Mouse (Mus musculus): ENCODE data around the gene Lrp5.
"Not testable (repeated sequence)": the region's sequence is repeated elsewhere in the genome, so short reads cannot be mapped to it uniquely, and the experiment has no call there.

Lrp5 gene

DNA sequence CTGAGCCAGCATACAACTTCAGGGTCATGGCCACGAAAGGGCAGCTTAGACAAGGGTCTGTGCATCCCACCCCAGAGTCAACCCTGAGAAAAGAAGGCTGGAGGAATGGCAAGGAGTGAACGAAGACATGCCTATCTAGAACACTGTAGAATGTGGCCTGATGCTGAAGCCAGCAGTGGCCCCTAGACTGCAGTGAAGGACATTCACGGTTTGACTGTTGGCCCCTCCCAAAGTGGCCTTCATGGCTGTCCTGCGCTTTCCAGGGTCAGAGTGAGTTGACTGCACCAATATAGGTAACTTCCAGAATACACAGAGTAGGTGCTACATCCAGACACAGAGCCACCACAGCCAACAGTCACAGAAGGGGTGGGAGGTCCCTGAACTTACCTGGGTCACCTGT is 28.4 kb downstream of the Lrp5 start:
- DNase-seq (ENCODE audit: extremely low read depth, low read depth, low spot score) = no peak

GRCm38 (mm10) chr19:3657065-3657464 is 29.3 kb downstream of the Lrp5 start:
- DNase-seq (ENCODE audit: extremely low read depth, low read depth, low spot score) = not testable (repeated sequence)

GRCm38 (mm10) chr19:3656144-3656543 is 30.2 kb downstream of the Lrp5 start:
- DNase-seq (ENCODE audit: extremely low read depth, low read depth, low spot score) = no peak

GRCm38 (mm10) chr19:3654940-3655339 is 31.4 kb downstream of the Lrp5 start:
- DNase-seq (ENCODE audit: extremely low read depth, low read depth, low spot score) = no peak

GRCm38 (mm10) chr19:3654058-3654457 is 32.3 kb downstream of the Lrp5 start:
- peak; percentile 93 for DNase-seq (ENCODE audit: extremely low read depth, low read depth, low spot score)

DNA sequence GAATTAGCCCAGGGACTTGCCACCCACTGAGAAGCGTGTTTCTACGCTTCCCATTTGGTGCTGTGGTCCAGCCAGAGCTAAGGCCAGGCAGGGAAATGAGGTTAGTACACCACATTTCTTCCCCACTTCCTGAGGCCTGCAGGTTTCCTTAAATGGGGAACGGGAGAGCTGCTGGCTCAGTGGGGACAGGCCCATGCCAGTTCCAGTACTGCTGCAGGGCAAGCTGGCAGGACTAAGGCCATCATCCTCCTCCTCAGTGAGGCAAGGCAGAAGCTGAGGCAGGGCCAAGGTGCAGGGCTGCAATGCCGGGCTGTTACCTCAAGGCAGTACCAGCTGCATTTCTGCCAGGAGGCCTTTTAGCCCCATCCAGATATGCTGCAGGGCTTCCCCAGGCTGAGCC is 32.9 kb downstream of the Lrp5 start:
- no peak for DNase-seq (ENCODE audit: extremely low read depth, low read depth, low spot score)

GRCm38 (mm10) chr19:3651989-3652388 is 34.4 kb downstream of the Lrp5 start:
- no peak for DNase-seq (ENCODE audit: extremely low read depth, low read depth, low spot score)

DNA sequence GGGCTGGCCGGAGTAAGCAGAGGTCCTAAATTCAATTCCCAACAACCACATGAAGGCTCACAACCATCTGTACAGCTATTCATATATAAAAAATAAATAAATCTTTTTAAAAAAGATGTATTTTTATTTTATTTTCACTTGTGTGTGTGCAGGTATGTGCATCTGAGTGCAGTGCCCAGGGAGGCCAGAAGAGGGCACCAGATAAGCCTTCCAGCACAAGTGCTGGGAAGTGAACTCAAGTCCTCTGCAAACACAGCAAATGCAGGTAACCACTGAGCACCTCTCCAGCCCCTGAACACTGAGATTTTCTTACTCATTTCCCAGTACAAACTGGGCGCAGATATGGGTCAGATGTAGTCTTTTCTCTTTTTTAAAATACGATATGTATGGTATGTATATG is 35.1 kb downstream of the Lrp5 start:
- no peak for DNase-seq (ENCODE audit: extremely low read depth, low read depth, low spot score)

DNA sequence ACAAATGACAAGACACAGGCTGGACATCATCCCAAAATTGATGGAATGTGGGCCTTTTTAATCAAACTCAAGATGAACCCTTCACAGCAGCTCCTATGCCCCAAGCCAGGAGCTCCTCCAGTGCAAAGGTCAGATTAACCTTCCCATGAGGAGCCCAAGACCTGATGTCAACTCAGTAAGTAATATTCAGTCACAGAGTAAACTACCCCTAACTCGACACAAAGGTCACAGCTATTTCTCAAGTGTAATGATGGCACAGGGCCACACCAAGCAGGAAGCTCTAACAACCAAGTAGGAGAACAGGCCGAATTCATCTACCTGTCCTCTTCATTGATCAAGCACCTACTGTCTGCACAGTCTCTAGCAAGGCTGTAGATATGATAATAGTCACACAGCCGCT is 35.9 kb downstream of the Lrp5 start:
- no peak for DNase-seq (ENCODE audit: extremely low read depth, low read depth, low spot score)

DNA sequence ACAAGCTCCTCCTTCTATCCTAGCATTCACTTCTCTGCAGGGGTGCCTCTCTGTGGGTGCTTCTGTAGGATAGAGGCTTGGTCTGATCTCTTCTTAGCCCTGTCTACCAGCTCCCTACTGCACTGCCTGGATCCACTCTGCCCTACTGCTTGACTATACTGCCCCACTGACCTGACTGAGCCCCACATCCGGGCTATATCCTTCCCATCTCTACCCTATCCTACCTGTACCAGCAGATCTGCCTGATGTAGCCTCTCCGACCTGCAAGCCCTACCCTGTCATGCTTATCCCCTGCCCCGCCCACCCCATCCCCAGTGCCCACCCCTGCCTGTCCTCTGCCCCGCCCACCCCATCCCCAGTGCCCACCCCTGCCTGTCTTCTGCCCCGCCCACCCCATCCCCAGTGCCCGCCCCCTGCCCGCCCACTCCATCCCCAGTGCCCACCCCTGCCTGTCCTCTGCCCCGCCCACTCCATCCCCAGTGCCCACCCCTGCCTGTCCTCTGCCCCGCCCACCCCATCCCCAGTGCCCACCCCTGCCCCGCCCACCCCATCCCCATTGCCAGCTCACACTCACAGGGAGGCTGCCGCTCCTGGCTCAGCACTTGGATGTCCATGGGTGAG is 37.4 kb downstream of the Lrp5 start:
- DNase-seq (ENCODE audit: extremely low read depth, low read depth, low spot score) = no peak

GRCm38 (mm10) chr19:3647999-3648398 is 38.4 kb downstream of the Lrp5 start:
- DNase-seq (ENCODE audit: extremely low read depth, low read depth, low spot score) = no peak

DNA sequence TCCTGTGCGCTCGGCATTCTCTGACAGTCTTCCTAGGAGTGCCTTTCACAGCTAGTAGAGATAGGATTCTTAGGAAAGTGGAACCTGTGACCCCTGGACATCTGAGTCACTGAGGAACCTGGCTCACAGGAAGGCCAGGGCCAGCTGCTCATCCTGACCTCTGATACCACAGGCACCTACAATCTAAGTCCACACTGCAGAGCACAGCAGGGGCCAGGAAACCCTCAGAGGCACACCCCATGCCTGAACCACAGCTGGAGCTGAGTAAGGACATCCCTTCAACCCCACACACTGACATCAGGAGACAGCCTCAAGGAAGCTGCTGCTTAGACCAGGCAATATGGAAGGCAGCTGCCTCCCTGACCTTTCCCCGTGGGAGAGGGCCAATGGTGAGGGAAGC is 40.6 kb downstream of the Lrp5 start:
- DNase-seq (ENCODE audit: extremely low read depth, low read depth, low spot score) = no peak

DNA sequence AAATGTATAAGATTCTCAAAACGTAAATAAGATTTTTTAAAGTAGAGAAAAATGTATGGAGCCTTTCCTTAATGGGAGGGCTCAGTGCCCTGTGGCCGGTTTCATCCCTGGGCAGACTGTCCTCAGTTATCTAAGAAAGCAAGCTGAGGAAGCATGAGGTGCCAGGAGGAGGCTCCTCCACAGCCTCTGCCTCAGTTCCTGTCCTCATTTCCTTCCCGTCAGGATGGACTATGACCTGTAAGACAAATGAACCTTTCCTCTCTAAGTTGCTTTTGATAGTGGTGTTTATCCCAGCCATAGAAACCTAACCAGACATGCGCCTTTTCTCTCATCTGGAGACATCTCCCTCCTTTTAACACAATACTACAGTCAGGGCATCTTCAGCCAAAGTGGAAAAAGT is 41.0 kb downstream of the Lrp5 start:
- no peak for DNase-seq (ENCODE audit: extremely low read depth, low read depth, low spot score)

- DNase-seq (ENCODE audit: extremely low read depth, low read depth, low spot score) = no peak
These were observed 46.8 kb downstream of the Lrp5 start for GRCm38 (mm10) chr19:3639561-3639960.

DNA sequence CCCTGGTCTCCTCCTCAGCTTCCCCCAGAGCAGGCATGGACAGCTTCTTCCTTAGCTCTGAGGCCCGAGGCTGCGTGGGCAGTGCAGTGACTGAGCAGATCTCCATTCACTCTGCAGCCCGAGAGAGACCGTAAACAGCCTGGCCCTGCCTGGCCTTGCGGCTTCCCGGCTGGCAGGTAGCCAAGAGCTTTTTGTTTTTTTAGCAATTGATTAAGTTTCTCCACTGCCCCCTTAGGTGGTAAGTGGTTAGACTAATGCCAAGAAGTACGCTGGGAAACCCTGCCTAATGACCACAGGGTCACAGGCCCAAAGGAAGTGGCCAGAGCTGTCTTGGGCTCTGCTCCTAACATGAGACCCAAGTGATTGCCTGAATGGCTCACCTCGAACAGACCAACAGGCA is 47.7 kb downstream of the Lrp5 start:
- DNase-seq (ENCODE audit: extremely low read depth, low read depth, low spot score) = no peak

DNA sequence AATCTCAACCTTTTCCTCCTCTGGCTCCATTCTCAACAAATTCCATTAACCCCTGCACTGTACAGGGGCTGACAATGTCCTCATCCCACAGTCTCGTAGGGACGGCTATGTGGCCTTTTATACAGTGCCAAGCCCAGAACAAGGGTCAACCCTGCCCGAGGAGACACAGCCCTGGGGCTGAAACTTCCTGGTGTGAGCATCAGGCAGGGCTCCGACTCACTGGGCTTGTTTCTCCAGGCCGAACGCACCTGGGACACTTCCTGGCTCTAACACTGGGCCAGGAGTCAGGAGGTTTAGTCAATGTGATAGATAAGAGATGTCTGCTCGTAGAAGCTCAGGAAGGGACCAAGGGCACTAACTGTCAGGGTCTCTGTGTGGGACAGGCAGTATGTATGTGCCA is 54.3 kb downstream of the Lrp5 start:
- no peak for DNase-seq (ENCODE audit: extremely low read depth, low read depth, low spot score)

DNA sequence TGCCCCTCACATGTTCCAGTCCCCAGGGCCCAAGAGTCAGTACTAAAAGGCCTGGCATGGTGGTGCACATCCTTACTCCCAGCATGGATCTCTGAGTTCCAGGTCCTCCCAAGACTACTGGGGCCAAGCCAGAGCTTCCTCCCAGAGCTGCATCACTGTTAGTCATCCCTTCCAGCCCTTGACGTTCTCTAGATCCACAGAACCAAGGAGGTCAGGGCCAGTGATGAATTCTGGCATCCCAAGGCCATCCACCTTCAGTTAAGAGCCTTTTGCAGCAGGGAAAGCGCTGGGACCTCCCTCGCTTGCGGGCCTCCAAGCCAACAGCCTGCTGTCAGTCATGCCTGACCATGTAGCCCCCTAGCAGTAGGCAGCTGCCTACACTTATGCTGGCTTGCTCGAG is 54.9 kb downstream of the Lrp5 start:
- no peak for DNase-seq (ENCODE audit: extremely low read depth, low read depth, low spot score)

GRCm38 (mm10) chr19:3630486-3630885 is 55.9 kb downstream of the Lrp5 start:
- DNase-seq (ENCODE audit: extremely low read depth, low read depth, low spot score) = no peak

GRCm38 (mm10) chr19:3630027-3630426 is 56.3 kb downstream of the Lrp5 start:
- no peak for DNase-seq (ENCODE audit: extremely low read depth, low read depth, low spot score)

- no peak for DNase-seq (ENCODE audit: extremely low read depth, low read depth, low spot score)
These were observed 58.1 kb downstream of the Lrp5 start for GRCm38 (mm10) chr19:3628223-3628622.

- no peak for DNase-seq (ENCODE audit: extremely low read depth, low read depth, low spot score)
These were observed 61.3 kb downstream of the Lrp5 start for GRCm38 (mm10) chr19:3625111-3625510.

GRCm38 (mm10) chr19:3623824-3624223 is 62.5 kb downstream of the Lrp5 start:
- DNase-seq (ENCODE audit: extremely low read depth, low read depth, low spot score) = no peak

- DNase-seq (ENCODE audit: extremely low read depth, low read depth, low spot score) = no peak
These were observed 63.1 kb downstream of the Lrp5 start for GRCm38 (mm10) chr19:3623294-3623693.

DNA sequence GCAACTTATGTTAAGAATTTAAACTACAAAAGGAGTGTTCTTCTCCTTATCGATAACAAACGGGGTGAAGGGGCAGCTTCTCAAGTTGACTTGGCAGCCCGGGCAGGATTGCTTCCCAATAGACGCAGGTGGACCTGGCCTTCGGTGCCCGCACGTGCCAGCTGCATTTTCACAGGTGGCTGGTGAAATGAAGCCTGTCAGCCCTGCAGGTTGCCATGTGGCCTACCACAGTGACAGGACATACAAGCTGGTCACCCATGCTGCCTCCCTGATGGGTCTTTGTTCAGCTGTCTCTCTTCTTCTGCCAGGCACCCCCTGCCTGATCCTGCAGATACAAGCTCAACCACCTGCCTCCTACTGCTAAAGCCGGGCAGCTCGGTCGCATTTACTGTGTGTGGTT is 65.5 kb downstream of the Lrp5 start:
- no peak for DNase-seq (ENCODE audit: extremely low read depth, low read depth, low spot score)
